Mouse (Mus musculus) layer of hippocampus, postnatal 25 days (tissue): ENCODE data around the gene Clrn2. TPM values are rescaled to one million over a fixed set of nuclear protein-coding genes. Genes with fewer than 3 reads are reported as not detected.
A peak's percentile ranks its signal among the peaks of the same experiment; 100 is the strongest.

Experiments
- DNase-seq, 2 experiments: peaks; one replicate each; pipeline ENCODE4 v3.0.0; 2022; ENCODE audit warnings: mixed read lengths in 2 of 2, low spot score in 1 of 2; ENCODE audit errors: extremely low spot score in 1 of 2
- total RNA-seq, 2 experiments: library from RNA; stranded (reverse); gene quantifications; 2 replicates each; pipeline ENCODE4 v1.2.3; 2021

The Clrn2 gene
- total RNA-seq, 2 experiments from 2014 or later: 0.49 to 0.94 TPM

DNA sequence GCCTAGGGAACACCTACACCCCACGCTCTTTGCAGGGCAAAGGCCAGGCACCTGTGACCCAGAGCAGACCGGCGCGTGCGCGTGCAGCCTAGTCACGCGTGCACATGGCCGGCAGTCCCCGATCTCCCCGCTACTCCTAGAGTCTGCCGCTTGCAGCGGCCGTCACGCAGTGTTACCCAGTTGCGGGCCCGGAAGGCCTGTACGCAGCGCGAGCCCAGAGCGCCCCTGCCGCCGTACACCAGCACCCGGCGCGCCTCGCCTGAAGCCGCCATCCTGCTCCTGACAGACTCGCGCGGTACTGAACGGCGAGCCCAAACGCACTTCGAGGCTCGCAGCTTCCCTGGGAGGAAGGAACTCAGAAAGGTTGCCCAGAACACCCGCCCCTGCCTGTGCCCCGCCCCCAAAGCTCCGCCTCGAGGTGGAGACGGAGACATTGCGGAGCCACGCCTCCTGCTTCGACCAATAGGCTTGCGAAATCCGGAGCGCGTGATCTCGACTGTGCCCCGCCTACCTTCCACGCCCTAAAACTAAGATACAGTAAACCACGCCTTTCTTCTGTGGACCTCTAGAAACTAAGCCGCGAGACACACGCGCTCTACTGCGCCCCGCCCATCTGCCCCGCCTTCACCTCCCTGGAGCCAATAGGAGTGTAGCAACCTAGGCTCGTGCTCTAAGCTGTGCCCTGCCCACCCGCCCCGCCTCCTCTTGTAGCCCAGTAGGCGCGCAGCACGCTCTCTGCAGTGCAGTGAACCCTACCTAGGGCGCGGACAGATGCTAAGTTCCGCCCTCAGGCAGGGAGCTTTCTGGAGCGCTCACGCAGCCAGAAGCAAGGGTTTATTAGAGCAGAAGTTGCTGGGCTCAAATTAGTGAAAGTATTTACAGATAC lies 3.5 kb upstream of the Clrn2 start, which contains the start of gene Qdpr:
Gene Qdpr (minus strand): TSS at position 406 of the 886 bp plus-strand sequence.
- DNase-seq: peak; percentile 66 to 76

DNA sequence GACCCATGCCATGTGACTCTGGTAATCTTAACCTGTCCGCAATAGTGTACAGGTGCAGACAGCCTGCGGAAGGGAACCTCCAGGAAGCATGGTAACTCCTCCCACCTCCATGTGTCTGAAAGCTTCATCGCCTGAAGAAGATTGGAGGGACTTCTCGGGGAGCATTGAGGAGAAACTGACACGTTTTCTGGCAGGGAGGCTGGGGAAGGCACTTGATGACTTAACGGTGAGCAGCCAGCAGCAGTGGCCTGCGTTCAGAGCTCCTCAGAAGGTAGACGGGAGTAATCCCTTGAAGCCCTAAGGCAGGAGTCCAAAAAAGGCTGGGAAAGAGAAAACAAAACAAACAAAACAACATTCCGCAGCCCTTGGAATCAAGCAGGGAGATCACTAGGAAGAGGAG lies 905 bp downstream of the Clrn2 start:
- DNase-seq: no peak

- DNase-seq: no peak
These were observed 19.4 kb downstream of the Clrn2 start for GRCm38 (mm10) chr5:45472880-45473450.

DNA sequence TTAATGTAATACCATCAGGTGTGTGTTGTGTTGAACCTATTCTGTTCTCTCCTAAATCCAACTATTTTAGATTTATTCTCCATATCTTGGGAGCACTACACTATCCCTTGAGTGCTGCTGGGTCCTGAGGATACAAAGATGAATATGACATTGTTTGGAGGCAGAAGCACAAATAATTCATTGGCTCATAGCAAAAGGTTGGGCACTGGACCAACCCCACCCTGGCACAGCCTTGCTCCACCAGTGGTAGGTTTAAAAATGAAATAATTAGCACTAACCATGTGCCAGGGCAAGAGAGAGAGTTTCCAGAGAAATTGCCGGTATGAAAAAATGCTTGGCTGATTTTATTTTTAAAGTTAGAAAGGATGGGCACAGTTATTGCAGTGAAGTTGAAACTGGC lies 20.0 kb downstream of the Clrn2 start:
- DNase-seq: no peak

DNA sequence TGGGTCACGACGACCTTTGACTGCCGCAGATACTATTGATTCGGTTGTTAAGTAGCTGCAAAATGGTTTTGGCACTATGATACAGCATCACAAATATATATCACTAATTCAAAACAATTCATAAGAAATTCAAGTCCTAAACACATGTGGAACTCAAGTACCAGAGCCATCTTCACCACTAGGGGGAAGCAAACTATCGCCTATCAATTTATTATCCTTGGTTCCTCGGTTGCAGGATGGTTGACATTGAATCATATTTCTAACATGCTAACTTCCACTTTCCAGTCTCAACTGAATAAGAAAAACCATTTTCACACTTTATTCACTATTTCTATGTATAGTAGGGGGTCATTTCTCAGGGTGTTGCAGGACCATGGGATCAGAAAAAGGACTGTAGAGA lies 20.7 kb downstream of the Clrn2 start:
- peak in 1 of 2 experiments; percentile 40 for DNase-seq

DNA sequence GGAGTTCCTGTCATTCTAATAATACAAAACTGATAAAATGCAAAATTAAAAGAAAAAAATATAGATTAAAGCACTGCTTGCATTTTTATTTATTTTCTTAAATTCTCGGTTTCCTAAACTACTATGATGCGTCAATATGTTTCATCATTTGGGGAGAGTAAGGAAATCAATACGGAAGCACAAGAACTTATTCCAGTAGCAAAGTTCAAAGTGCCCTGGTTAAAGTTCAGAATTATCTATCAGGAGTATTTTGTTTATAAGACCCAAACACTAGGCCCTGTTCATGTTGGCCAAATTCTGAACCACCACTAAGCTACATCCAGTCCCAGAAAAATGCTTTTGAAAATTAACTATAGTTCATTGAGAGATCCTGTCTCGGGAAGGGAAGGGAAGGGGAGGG lies 21.2 kb downstream of the Clrn2 start:
- no peak for DNase-seq

GRCm38 (mm10) chr5:45475771-45476170 lies 22.2 kb downstream of the Clrn2 start:
- DNase-seq: no peak

GRCm38 (mm10) chr5:45476288-45476687 lies 22.7 kb downstream of the Clrn2 start:
- no peak for DNase-seq

DNA sequence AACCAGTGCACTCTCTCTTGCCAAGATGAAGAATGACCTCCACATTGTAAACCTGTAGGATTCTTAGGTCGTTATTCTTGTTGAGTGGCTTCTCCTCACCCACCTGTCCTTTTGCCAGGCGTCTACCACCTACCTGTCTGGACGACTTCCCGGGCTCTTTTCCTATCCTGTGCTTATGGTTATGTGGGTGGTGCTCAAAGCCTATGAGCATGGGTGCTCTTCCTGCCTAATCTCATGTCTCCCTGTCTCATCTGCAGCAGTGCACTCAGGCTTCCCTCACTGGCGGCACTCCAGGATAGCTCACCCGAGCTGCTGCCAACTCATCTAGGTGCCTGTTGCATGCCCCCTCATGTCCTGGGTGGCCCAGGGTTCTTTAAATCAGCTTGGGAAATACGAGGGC lies 24.1 kb downstream of the Clrn2 start:
- DNase-seq: no peak

DNA sequence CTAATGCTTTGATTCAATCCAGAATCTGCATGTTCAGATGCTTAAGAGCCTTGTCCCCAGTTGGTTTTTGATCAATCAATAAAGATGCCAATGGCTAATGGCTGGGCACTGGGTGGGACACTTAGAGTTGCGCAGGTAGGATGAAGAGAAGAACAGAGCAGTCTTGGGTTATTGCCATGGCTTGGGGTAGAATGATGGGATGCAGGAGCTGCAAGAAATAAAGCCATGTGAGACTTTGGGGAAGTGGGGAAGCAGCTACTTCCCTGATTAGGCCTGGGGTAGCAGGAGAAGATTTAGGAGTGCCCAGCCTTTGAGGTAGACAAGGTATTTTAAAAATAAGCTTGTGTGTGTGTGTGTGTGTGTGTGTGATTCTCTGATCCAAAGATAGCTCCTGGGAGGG lies 26.5 kb downstream of the Clrn2 start:
- no peak for DNase-seq

GRCm38 (mm10) chr5:45481125-45481524 lies 27.6 kb downstream of the Clrn2 start:
- DNase-seq: no peak

GRCm38 (mm10) chr5:45482607-45483006 lies 29.1 kb downstream of the Clrn2 start:
- DNase-seq: no peak

DNA sequence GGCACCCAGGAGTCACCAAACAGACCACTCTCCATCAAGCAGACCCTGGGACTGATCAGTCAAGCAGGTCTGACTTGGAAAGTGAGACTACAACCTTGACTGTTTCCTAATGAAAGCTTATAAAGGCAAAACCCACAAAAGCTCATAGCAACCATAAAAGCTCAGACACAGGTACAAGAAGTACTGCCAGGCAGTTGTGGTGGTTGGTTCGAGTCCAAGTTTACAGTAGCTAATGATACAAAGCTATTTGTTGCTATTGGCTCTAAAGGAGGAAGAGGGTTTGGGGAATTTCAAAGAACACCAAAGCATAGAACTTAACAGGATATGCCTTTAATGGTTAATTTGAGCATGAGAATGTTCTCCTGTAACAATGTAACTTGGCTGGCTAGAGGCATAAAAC lies 30.1 kb downstream of the Clrn2 start:
- DNase-seq: no peak

- DNase-seq: no peak
These were observed 38.2 kb downstream of the Clrn2 start for GRCm38 (mm10) chr5:45491776-45492175.

- peak; percentile 93 to 94 for DNase-seq
These were observed 39.9 kb downstream of the Clrn2 start, which contains the start of gene Lap3 for GRCm38 (mm10) chr5:45493191-45494092. Gene Lap3 (plus strand): TSS chr5:45493374.

DNA sequence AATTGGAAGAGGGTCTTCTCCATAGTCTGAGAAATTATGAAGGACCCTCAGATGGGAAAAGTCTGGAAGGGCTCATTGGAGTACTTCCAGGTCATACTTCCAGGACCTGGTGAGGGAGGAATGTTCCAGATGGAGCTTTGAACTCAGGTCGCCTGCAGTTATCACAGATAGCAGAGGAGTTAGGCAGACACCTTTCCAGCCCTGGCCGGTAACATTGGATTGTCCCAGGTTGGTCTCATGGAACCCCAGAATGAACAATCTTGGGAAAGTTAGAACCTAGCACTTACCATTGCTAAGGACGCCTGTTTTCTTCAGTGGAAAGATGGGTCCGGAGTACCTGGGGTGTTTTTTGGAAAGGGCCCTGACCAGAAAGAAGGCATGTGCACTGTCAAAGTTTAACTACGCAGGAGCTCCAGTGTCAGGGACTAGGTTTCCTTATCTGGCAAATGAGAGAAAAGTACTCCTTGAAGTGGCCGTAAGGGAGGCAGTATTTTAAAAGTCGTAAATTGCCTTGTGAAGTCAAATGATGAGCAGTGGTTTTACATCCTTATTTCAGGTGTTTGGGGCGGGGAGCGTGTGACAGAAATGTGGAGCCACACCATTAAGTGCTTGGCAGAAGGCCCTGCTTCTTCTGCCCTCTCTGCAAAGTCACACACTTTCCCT lies 40.7 kb downstream of the Clrn2 start:
- DNase-seq: no peak

GRCm38 (mm10) chr5:45495429-45495975 lies 42.0 kb downstream of the Clrn2 start:
- DNase-seq: no peak

- DNase-seq: no peak
These were observed 42.5 kb downstream of the Clrn2 start for GRCm38 (mm10) chr5:45496042-45496441.

DNA sequence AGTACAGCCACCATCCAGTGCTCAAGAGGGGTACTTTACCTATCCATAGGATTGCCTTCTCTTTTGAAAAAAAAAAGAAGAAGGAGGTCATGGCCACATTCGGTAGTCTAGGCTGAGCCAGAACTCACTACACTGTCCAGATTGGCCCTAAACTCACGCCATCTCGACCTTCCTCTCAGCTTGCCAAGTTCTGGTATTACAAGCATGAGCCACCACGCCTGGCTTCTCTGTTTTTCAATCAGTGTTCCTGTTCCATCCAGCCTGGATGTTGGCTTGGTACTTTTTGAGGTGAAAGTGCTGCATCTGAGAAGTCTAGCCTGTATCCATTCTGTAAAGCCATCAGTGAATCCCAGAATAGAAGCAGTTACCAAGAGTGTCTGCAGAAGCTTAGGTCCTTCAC lies 42.9 kb downstream of the Clrn2 start:
- DNase-seq: no peak

DNA sequence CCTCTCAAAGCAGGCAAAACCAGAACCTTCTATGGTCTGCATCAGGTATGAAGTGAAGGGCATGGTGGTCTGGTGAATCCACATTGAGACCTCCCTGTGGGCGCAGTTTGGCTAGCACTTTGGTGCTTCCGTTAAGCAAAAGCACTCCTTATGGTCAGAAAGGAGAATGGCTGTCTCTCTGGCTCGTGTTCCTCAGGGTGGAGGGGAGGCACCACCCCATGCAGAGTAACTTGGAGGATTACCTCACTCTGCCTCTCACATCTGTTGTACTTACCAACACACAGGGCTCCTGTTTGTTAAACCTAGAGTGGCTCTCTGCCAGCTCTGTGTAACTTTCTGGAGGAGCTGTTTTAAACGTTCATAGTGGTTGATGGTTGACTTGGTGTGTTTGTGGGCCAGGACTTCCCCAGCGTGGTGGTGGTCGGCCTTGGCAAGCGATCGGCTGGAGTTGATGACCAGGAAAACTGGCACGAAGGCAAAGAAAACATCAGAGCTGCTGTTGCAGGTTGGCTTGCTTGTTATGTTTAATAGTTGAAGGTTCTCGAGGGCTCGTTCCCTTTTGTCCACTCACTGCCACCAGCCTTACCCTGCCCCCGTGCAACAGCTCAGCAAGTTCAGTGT lies 43.5 kb downstream of the Clrn2 start:
- no peak for DNase-seq
